Mouse (Mus musculus) lung, embryonic 16.5 days (tissue): ENCODE data around the gene Dusp13. TPM values are rescaled to one million over a fixed set of nuclear protein-coding genes. Genes with fewer than 3 reads are reported as not detected.

Experiments
- ATAC-seq: fragments of 200-750 bp; cut with Nextera tagmentation; 2 replicates; pipeline ENCODE4 v1.8.0; 2017; ENCODE audit warnings: low read depth, mild to moderate bottlenecking, moderate library complexity
- H3K27ac ChIP-seq: fragments of 300-500 bp; sonication (generic); 2 replicates; pipeline ENCODE4 v1.5.1; 2014; ENCODE audit warnings: mild to moderate bottlenecking, control low read depth, low read length
- H3K27me3 ChIP-seq: fragments of 300-500 bp; sonication (generic); 2 replicates; pipeline ENCODE4 v1.6.1; 2014; ENCODE audit warnings: low read depth, low read length, mixed read lengths; ENCODE audit not compliant: control insufficient read depth, insufficient read depth
- H3K36me3 ChIP-seq: fragments of 300-500 bp; sonication (generic); 2 replicates; pipeline ENCODE4 v1.6.1; 2014; ENCODE audit warnings: low read length; ENCODE audit not compliant: control insufficient read depth, insufficient read depth
- H3K4me1 ChIP-seq: fragments of 300-500 bp; sonication (generic); replicated peaks from 2 replicates; pipeline ENCODE4 v1.6.1; 2014; ENCODE audit warnings: low read length, mixed read lengths; ENCODE audit not compliant: control insufficient read depth, insufficient read depth
- H3K4me2 ChIP-seq: fragments of 300-500 bp; sonication (generic); 2 replicates; pipeline ENCODE4 v1.6.1; 2014; ENCODE audit warnings: low read depth, low read length, control low read depth
- H3K4me3 ChIP-seq: fragments of 300-500 bp; sonication (generic); 2 replicates; pipeline ENCODE4 v1.5.1; 2014; ENCODE audit warnings: mild to moderate bottlenecking, low read length, control low read depth
- H3K9ac ChIP-seq: fragments of 300-500 bp; sonication (generic); 2 replicates; pipeline ENCODE4 v1.6.1; 2014; ENCODE audit warnings: low read length, control low read depth
- H3K9me3 ChIP-seq: fragments of 300-500 bp; sonication (generic); 2 replicates; pipeline ENCODE4 v1.6.1; 2016; ENCODE audit warnings: low read length; ENCODE audit not compliant: control insufficient read depth
- WGBS: fragments of 180-500 bp; shearing (Covaris S2); extraction: QIAGEN DNeasy Blood & Tissue Kit; methylation state at CpG from one replicate; pipeline ENCODE4 v1.1.7; 2014; 5-methylcytosine and 5-hydroxymethylcytosine counted together
- polyA plus RNA-seq: library from polyadenylated mRNA; unstranded; fragments of >200 nt; fragmentation: Nextera tagmentation; extraction: Ambion mirVana; gene quantifications from 2 replicates; pipeline ENCODE4 v1.2.1, GENCODE M21; 2015

Gene Dusp13
- polyA plus RNA-seq, 1 experiment from 2014 or later = 0.28 TPM

- no peak overlapping the region for H3K4me2 ChIP-seq
- no peak overlapping the region for H3K4me3 ChIP-seq
- no peak overlapping the region for H3K9ac ChIP-seq
- H3K36me3 ChIP-seq = peaks cover 6% of the 10 kb centered on the region
- no peaks in the 10 kb centered on the region for H3K9me3 ChIP-seq
- 67% methylated on average over 2 of the region's 2 CpGs for WGBS
- H3K4me1 ChIP-seq = no peaks in the 10 kb centered on the region
- no peaks in the 10 kb centered on the region for H3K27me3 ChIP-seq
- no peak overlapping the region for H3K27ac ChIP-seq
- no peak for ATAC-seq
These were observed 23.0 kb upstream of the Dusp13 start for GRCm38 (mm10) chr14:21773946-21774345.

- no peak overlapping the region for H3K4me3 ChIP-seq
- ATAC-seq = no peak
- WGBS = 83% methylated on average over 11 of the region's 11 CpGs
- H3K4me2 ChIP-seq = no peak overlapping the region
- H3K36me3 ChIP-seq = peaks cover 3% of the 10 kb centered on the region
- H3K9ac ChIP-seq = no peak overlapping the region
- no peak overlapping the region for H3K27ac ChIP-seq
- peaks cover 5% of the 10 kb centered on the region; the same call in 1 of the 2 replicates for H3K4me1 ChIP-seq
- no peaks in the 10 kb centered on the region for H3K9me3 ChIP-seq
- no peaks in the 10 kb centered on the region for H3K27me3 ChIP-seq
These were observed 21.7 kb upstream of the Dusp13 start for GRCm38 (mm10) chr14:21772506-21773281.

GRCm38 (mm10) chr14:21766398-21766958, 15.5 kb upstream of the Dusp13 start:
- H3K4me2 ChIP-seq = no peak overlapping the region
- ATAC-seq = no peak

GRCm38 (mm10) chr14:21765754-21766397, 14.9 kb upstream of the Dusp13 start:
- Histone ChIP-seq H3K27ac (no peak overlapping the region), H3K27me3 (no peaks in the 10 kb centered on the region), H3K36me3 (no peaks in the 10 kb centered on the region), H3K4me1 (peaks cover 5% of the 10 kb centered on the region; the same call in 1 of the 2 replicates), H3K4me3 (no peak overlapping the region), H3K9me3 (no peaks in the 10 kb centered on the region), H3K4me2 (no peak overlapping the region), H3K9ac (no peak overlapping the region)
- 65% methylated on average over 7 of the region's 7 CpGs for WGBS
- ATAC-seq = no peak

More at GRCm38 (mm10) chr14:21766398-21766958, 15.5 kb upstream of the Dusp13 start:
- Histone ChIP-seq H3K27ac (no peak overlapping the region), H3K27me3 (no peaks in the 10 kb centered on the region), H3K4me3 (no peak overlapping the region), H3K36me3 (no peaks in the 10 kb centered on the region), H3K9ac (no peak overlapping the region), H3K4me1 (peaks cover 5% of the 10 kb centered on the region; the same call in 1 of the 2 replicates), H3K9me3 (no peaks in the 10 kb centered on the region)
- WGBS = 79% methylated on average over 6 of the region's 6 CpGs

GRCm38 (mm10) chr14:21764646-21765045, 13.7 kb upstream of the Dusp13 start:
- no peak overlapping the region for H3K27ac ChIP-seq
- no peaks in the 10 kb centered on the region for H3K27me3 ChIP-seq
- no peak overlapping the region for H3K4me2 ChIP-seq
- no peak overlapping the region for H3K9ac ChIP-seq
- WGBS = 84% methylated on average over 6 of the region's 6 CpGs
- H3K4me3 ChIP-seq = no peak overlapping the region
- no peaks in the 10 kb centered on the region for H3K36me3 ChIP-seq
- no peaks in the 10 kb centered on the region for H3K9me3 ChIP-seq
- H3K4me1 ChIP-seq = peaks cover 5% of the 10 kb centered on the region; the same call in 1 of the 2 replicates
- no peak for ATAC-seq

GRCm38 (mm10) chr14:21763736-21764135, 12.8 kb upstream of the Dusp13 start:
- no peak overlapping the region for H3K9ac ChIP-seq
- peaks cover 5% of the 10 kb centered on the region; the same call in 1 of the 2 replicates for H3K4me1 ChIP-seq
- no peak overlapping the region for H3K4me3 ChIP-seq
- WGBS = 82% methylated on average over 3 of the region's 3 CpGs
- no peak for ATAC-seq
- H3K36me3 ChIP-seq = no peaks in the 10 kb centered on the region
- H3K27ac ChIP-seq = no peak overlapping the region
- H3K4me2 ChIP-seq = no peak overlapping the region
- no peaks in the 10 kb centered on the region for H3K27me3 ChIP-seq
- H3K9me3 ChIP-seq = no peaks in the 10 kb centered on the region

- ATAC-seq = no peak
- H3K27me3 ChIP-seq = no peaks in the 10 kb centered on the region
- H3K4me1 ChIP-seq = no peaks in the 10 kb centered on the region
- no peak overlapping the region for H3K4me2 ChIP-seq
- no peaks in the 10 kb centered on the region for H3K9me3 ChIP-seq
- WGBS = 85% methylated on average over 9 of the region's 9 CpGs
- H3K9ac ChIP-seq = no peak overlapping the region
- H3K27ac ChIP-seq = no peak overlapping the region
- no peaks in the 10 kb centered on the region for H3K36me3 ChIP-seq
- no peak overlapping the region for H3K4me3 ChIP-seq
These were observed 10.6 kb upstream of the Dusp13 start for GRCm38 (mm10) chr14:21761560-21761959.

- H3K9ac ChIP-seq = no peak overlapping the region
- H3K27me3 ChIP-seq = no peaks in the 10 kb centered on the region
- H3K4me2 ChIP-seq = no peak overlapping the region
- H3K36me3 ChIP-seq = no peaks in the 10 kb centered on the region
- no peak overlapping the region for H3K27ac ChIP-seq
- H3K4me3 ChIP-seq = no peak overlapping the region
- WGBS = 77% methylated on average over 4 of the region's 4 CpGs
- H3K4me1 ChIP-seq = peaks cover 8% of the 10 kb centered on the region
- H3K9me3 ChIP-seq = no peaks in the 10 kb centered on the region
- no peak for ATAC-seq
These were observed 2.4 kb upstream of the Dusp13 start for GRCm38 (mm10) chr14:21753367-21753766.

GRCm38 (mm10) chr14:21752411-21752810, 1.4 kb upstream of the Dusp13 start:
- peaks cover 8% of the 10 kb centered on the region for H3K4me1 ChIP-seq
- no peak overlapping the region for H3K9ac ChIP-seq
- no peak overlapping the region for H3K27ac ChIP-seq
- H3K9me3 ChIP-seq = no peaks in the 10 kb centered on the region
- H3K4me2 ChIP-seq = no peak overlapping the region
- no peak for ATAC-seq
- 88% methylated on average over 3 of the region's 3 CpGs for WGBS
- no peaks in the 10 kb centered on the region for H3K36me3 ChIP-seq
- no peak overlapping the region for H3K4me3 ChIP-seq
- no peaks in the 10 kb centered on the region for H3K27me3 ChIP-seq
